Mouse (Mus musculus): ENCODE results near the gene Cmip. TPM values are rescaled to one million over a fixed set of nuclear protein-coding genes. Genes with fewer than 3 reads are reported as not detected.

The Cmip gene
- polyA plus RNA-seq, 1 experiment from 2014 or later, result 28.5 TPM

GRCm38 (mm10) chr8:117310961-117311561, 54.2 kb downstream of the Cmip start:
- Histone ChIP-seq H3K4me3 (ENCODE audit: low read depth, low read length) (no peak overlapping the region), H3K9me3 (ENCODE audit: control insufficient read depth, low read length) (no peaks in the 10 kb centered on the region), H3K27ac (ENCODE audit: low read depth, low read length) (no peak overlapping the region), H3K27me3 (ENCODE audit: control insufficient read depth, insufficient read depth, low read length) (no peaks in the 10 kb centered on the region), H3K4me2 (no peak overlapping the region), H3K4me1 (ENCODE audit: control insufficient read depth, insufficient read depth, low read length) (peaks cover 16% of the 10 kb centered on the region), H3K9ac (ENCODE audit: low read length) (no peak overlapping the region), H3K36me3 (ENCODE audit: control insufficient read depth, insufficient read depth, low read length) (no peaks in the 10 kb centered on the region)
- DNase-seq (ENCODE audit: low spot score, missing footprints), result no peak
- WGBS, result 85% methylated on average over 8 of the region's 8 CpGs
- no peak for ATAC-seq (ENCODE audit: low FRiP score)

- Histone ChIP-seq H3K27me3 (ENCODE audit: control insufficient read depth, insufficient read depth, low read length) (no peaks in the 10 kb centered on the region), H3K36me3 (ENCODE audit: control insufficient read depth, insufficient read depth, low read length) (no peaks in the 10 kb centered on the region), H3K27ac (ENCODE audit: low read depth, low read length) (no peak overlapping the region), H3K9ac (ENCODE audit: low read length) (no peak overlapping the region), H3K4me3 (ENCODE audit: low read depth, low read length) (no peak overlapping the region), H3K4me1 (ENCODE audit: control insufficient read depth, insufficient read depth, low read length) (peaks cover 12% of the 10 kb centered on the region), H3K4me2 (no peak overlapping the region), H3K9me3 (ENCODE audit: control insufficient read depth, low read length) (no peaks in the 10 kb centered on the region)
- DNase-seq (ENCODE audit: low spot score, missing footprints) (no peak), ATAC-seq (ENCODE audit: low FRiP score) (no peak)
- WGBS, result 23% methylated on average over 8 of the region's 8 CpGs
These were observed 57.6 kb downstream of the Cmip start for GRCm38 (mm10) chr8:117314308-117314953.

GRCm38 (mm10) chr8:117315727-117316126, 58.9 kb downstream of the Cmip start:
- no peak overlapping the region for H3K27ac ChIP-seq (ENCODE audit: low read depth, low read length)
- H3K36me3 ChIP-seq (ENCODE audit: control insufficient read depth, insufficient read depth, low read length), result no peaks in the 10 kb centered on the region
- ATAC-seq (ENCODE audit: low FRiP score), result no peak
- WGBS, result 92% methylated on average over 16 of the region's 16 CpGs
- no peak overlapping the region for H3K4me2 ChIP-seq
- no peaks in the 10 kb centered on the region for H3K27me3 ChIP-seq (ENCODE audit: control insufficient read depth, insufficient read depth, low read length)
- H3K9ac ChIP-seq (ENCODE audit: low read length), result no peak overlapping the region
- peaks cover 12% of the 10 kb centered on the region for H3K4me1 ChIP-seq (ENCODE audit: control insufficient read depth, insufficient read depth, low read length)
- no peaks in the 10 kb centered on the region for H3K9me3 ChIP-seq (ENCODE audit: control insufficient read depth, low read length)
- H3K4me3 ChIP-seq (ENCODE audit: low read depth, low read length), result no peak overlapping the region
- DNase-seq (ENCODE audit: low spot score, missing footprints), result no peak

- H3K27ac ChIP-seq (ENCODE audit: low read depth, low read length), result no peak overlapping the region
- no peak overlapping the region for H3K9ac ChIP-seq (ENCODE audit: low read length)
- no peak overlapping the region for H3K4me2 ChIP-seq
- DNase-seq (ENCODE audit: low spot score, missing footprints) (no peak), ATAC-seq (ENCODE audit: low FRiP score) (no peak)
- no peaks in the 10 kb centered on the region for H3K27me3 ChIP-seq (ENCODE audit: control insufficient read depth, insufficient read depth, low read length)
- peaks cover 24% of the 10 kb centered on the region for H3K4me1 ChIP-seq (ENCODE audit: control insufficient read depth, insufficient read depth, low read length)
- H3K9me3 ChIP-seq (ENCODE audit: control insufficient read depth, low read length), result no peaks in the 10 kb centered on the region
- WGBS, result 93% methylated on average over 8 of the region's 8 CpGs
- no peak overlapping the region for H3K4me3 ChIP-seq (ENCODE audit: low read depth, low read length)
- no peaks in the 10 kb centered on the region for H3K36me3 ChIP-seq (ENCODE audit: control insufficient read depth, insufficient read depth, low read length)
These were observed 60.6 kb downstream of the Cmip start for GRCm38 (mm10) chr8:117317478-117317877.

- WGBS, result 91% methylated on average over 26 of the region's 26 CpGs
- Histone ChIP-seq H3K4me1 (ENCODE audit: control insufficient read depth, insufficient read depth, low read length) (peaks cover 25% of the 10 kb centered on the region), H3K27me3 (ENCODE audit: control insufficient read depth, insufficient read depth, low read length) (no peaks in the 10 kb centered on the region), H3K4me3 (ENCODE audit: low read depth, low read length) (no peak overlapping the region), H3K36me3 (ENCODE audit: control insufficient read depth, insufficient read depth, low read length) (no peaks in the 10 kb centered on the region), H3K27ac (ENCODE audit: low read depth, low read length) (no peak overlapping the region), H3K4me2 (no peak overlapping the region), H3K9me3 (ENCODE audit: control insufficient read depth, low read length) (no peaks in the 10 kb centered on the region), H3K9ac (ENCODE audit: low read length) (no peak overlapping the region)
- no peak for ATAC-seq (ENCODE audit: low FRiP score)
- no peak for DNase-seq (ENCODE audit: low spot score, missing footprints)
These were observed 62.3 kb downstream of the Cmip start for GRCm38 (mm10) chr8:117318911-117319826.

- Histone ChIP-seq H3K9ac (ENCODE audit: low read length) (no peak overlapping the region), H3K4me1 (ENCODE audit: control insufficient read depth, insufficient read depth, low read length) (peaks cover 17% of the 10 kb centered on the region), H3K4me2 (no peak overlapping the region), H3K9me3 (ENCODE audit: control insufficient read depth, low read length) (no peaks in the 10 kb centered on the region), H3K36me3 (ENCODE audit: control insufficient read depth, insufficient read depth, low read length) (no peaks in the 10 kb centered on the region), H3K27me3 (ENCODE audit: control insufficient read depth, insufficient read depth, low read length) (no peaks in the 10 kb centered on the region), H3K27ac (ENCODE audit: low read depth, low read length) (no peak overlapping the region), H3K4me3 (ENCODE audit: low read depth, low read length) (no peak overlapping the region)
- WGBS, result 90% methylated on average over 10 of the region's 10 CpGs
- DNase-seq (ENCODE audit: low spot score, missing footprints), result no peak
- no peak for ATAC-seq (ENCODE audit: low FRiP score)
These were observed 63.8 kb downstream of the Cmip start for GRCm38 (mm10) chr8:117320616-117321015.

GRCm38 (mm10) chr8:117321232-117321631, 64.4 kb downstream of the Cmip start:
- no peaks in the 10 kb centered on the region for H3K9me3 ChIP-seq (ENCODE audit: control insufficient read depth, low read length)
- no peak overlapping the region for H3K27ac ChIP-seq (ENCODE audit: low read depth, low read length)
- WGBS, result 93% methylated on average over 15 of the region's 15 CpGs
- H3K9ac ChIP-seq (ENCODE audit: low read length), result no peak overlapping the region
- H3K4me3 ChIP-seq (ENCODE audit: low read depth, low read length), result no peak overlapping the region
- no peaks in the 10 kb centered on the region for H3K27me3 ChIP-seq (ENCODE audit: control insufficient read depth, insufficient read depth, low read length)
- H3K4me2 ChIP-seq, result no peak overlapping the region
- peaks cover 17% of the 10 kb centered on the region for H3K4me1 ChIP-seq (ENCODE audit: control insufficient read depth, insufficient read depth, low read length)
- DNase-seq (ENCODE audit: low spot score, missing footprints) (no peak), ATAC-seq (ENCODE audit: low FRiP score) (no peak)
- no peaks in the 10 kb centered on the region for H3K36me3 ChIP-seq (ENCODE audit: control insufficient read depth, insufficient read depth, low read length)

- Histone ChIP-seq H3K9me3 (ENCODE audit: control insufficient read depth, low read length) (no peaks in the 10 kb centered on the region), H3K36me3 (ENCODE audit: control insufficient read depth, insufficient read depth, low read length) (no peaks in the 10 kb centered on the region), H3K4me1 (ENCODE audit: control insufficient read depth, insufficient read depth, low read length) (peaks cover 17% of the 10 kb centered on the region), H3K4me3 (ENCODE audit: low read depth, low read length) (no peak overlapping the region), H3K4me2 (peak overlapping the region; percentile 21; the same call in 1 of the 2 replicates), H3K27me3 (ENCODE audit: control insufficient read depth, insufficient read depth, low read length) (no peaks in the 10 kb centered on the region), H3K9ac (ENCODE audit: low read length) (no peak overlapping the region), H3K27ac (ENCODE audit: low read depth, low read length) (peak overlapping the region; percentile 59; the same call in 1 of the 2 replicates)
- DNase-seq (ENCODE audit: low spot score, missing footprints) (peak; percentile 92), ATAC-seq (ENCODE audit: low FRiP score) (peak; percentile 85)
- WGBS, result 31% methylated on average over 6 of the region's 6 CpGs
These were observed 65.2 kb downstream of the Cmip start for GRCm38 (mm10) chr8:117322021-117322420.
